Mouse (Mus musculus) intestine, embryonic 14.5 days (tissue): ENCODE data around the gene Cd93. TPM values are rescaled to one million over a fixed set of nuclear protein-coding genes. Genes with fewer than 3 reads are reported as not detected.
A peak's percentile ranks its signal among the peaks of the same experiment; 100 is the strongest.

ENCODE experiments used
- ATAC-seq: fragments of 200-750 bp; cut with Nextera tagmentation; replicated peaks from 2 replicates; pipeline ENCODE4 v1.8.0; 2017; ENCODE audit warnings: low read depth, moderate number of reproducible peaks, moderate TSS enrichment, moderate library complexity; ENCODE audit not compliant: low FRiP score, low TSS enrichment
- DNase-seq: peaks from one replicate; pipeline ENCODE4 v3.0.0-alpha.2; 2018; ENCODE audit warnings: low spot score
- H3K27ac ChIP-seq: fragments of 300-500 bp; sonication (generic); 2 replicates; pipeline ENCODE4 v1.5.1; 2014; ENCODE audit warnings: low read depth, mild to moderate bottlenecking, control low read depth
- H3K27me3 ChIP-seq: fragments of 300-500 bp; sonication (generic); replicated peaks from 2 replicates; pipeline ENCODE4 v1.6.1; 2014; ENCODE audit warnings: low read length, control low read depth; ENCODE audit not compliant: control insufficient read depth, insufficient read depth
- H3K36me3 ChIP-seq: fragments of 300-500 bp; sonication (generic); 2 replicates; pipeline ENCODE4 v1.6.1; 2014; ENCODE audit warnings: low read length, control low read depth; ENCODE audit not compliant: control insufficient read depth, insufficient read depth
- H3K4me1 ChIP-seq: fragments of 300-500 bp; sonication (generic); replicated peaks from 2 replicates; pipeline ENCODE4 v1.6.1; 2014; ENCODE audit warnings: low read length, control low read depth, mixed read lengths; ENCODE audit not compliant: control insufficient read depth, insufficient read depth
- H3K4me2 ChIP-seq: fragments of 300-500 bp; sonication (generic); 2 replicates; pipeline ENCODE4 v1.6.1; 2014; ENCODE audit warnings: low read length
- H3K4me3 ChIP-seq: fragments of 300-500 bp; sonication (generic); 2 replicates; pipeline ENCODE4 v1.5.1; 2014; ENCODE audit warnings: low read depth, low read length, control low read depth, mixed read lengths
- H3K9ac ChIP-seq: fragments of 300-500 bp; sonication (generic); 2 replicates; pipeline ENCODE4 v1.6.1; 2014; ENCODE audit warnings: mild to moderate bottlenecking, low read length
- H3K9me3 ChIP-seq: fragments of 300-500 bp; sonication (generic); 2 replicates; pipeline ENCODE4 v1.6.1; 2016; ENCODE audit warnings: low read length, control low read depth; ENCODE audit not compliant: control insufficient read depth
- WGBS: fragments of 180-500 bp; shearing (Covaris S2); extraction: QIAGEN DNeasy Blood & Tissue Kit; methylation state at CpG from one replicate; pipeline ENCODE4 v1.1.7; 2014; 5-methylcytosine and 5-hydroxymethylcytosine counted together
- polyA plus RNA-seq: library from polyadenylated mRNA; unstranded; fragments of >200 nt; fragmentation: Nextera tagmentation; extraction: Ambion mirVana; gene quantifications from 2 replicates; pipeline ENCODE4 v1.2.1, GENCODE M21; 2014

The Cd93 gene
- 10.4 and 10.6 TPM in 2 replicates for polyA plus RNA-seq

DNA sequence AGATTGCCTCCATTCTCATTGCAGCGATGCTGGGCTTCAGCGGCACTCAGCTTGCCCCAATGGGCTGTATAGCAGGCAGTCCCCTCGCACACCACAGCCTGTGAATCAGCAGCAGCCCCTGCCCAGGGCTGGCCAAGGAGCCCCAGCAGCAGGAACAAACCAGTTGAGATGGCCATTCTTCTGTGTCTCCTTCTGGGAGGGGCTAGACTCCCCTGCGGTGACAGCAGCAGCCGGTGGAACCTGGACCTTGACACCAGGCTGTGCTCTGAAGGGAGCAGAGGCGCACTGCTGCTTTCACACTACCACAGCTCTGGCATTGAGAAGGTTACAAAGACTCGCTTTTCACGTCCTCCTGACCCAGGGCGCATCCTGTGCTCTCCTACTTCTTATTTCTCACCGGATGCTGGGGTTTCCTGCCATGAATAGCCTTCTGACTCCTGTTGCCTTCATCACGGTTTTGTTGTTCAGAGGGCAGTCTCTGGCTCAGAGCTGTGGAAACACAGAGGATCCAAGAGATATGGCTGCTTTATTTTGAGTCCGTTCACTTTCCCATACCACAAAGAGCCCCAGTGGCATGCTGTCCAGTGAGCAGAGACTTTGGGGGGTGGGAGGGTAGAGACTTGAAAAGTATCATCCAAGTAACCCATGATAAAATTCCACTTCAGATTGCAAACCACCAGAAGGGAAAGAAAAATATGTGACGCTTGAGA, at the start of gene Cd93:
Gene Cd93 (minus strand): TSS at position 315 of the 710 bp plus-strand sequence.
- Histone ChIP-seq H3K27ac (peak within 1 kb of the TSS; percentile 38; the same call in 1 of the 2 replicates), H3K9ac (no peak within 1 kb of the TSS), H3K27me3 (no peaks in the 10 kb centered on the region), H3K4me3 (peak within 1 kb of the TSS; percentile 3; the same call in 1 of the 2 replicates), H3K9me3 (no peaks in the 10 kb centered on the region), H3K4me1 (no peaks in the 10 kb centered on the region), H3K36me3 (no peaks in the 10 kb centered on the region), H3K4me2 (no peak within 1 kb of the TSS)
- 48% methylated on average over 13 of the region's 13 CpGs for WGBS
- ATAC-seq (peak; percentile 50; the same call in 1 of the 2 replicates), DNase-seq (no peak)

DNA sequence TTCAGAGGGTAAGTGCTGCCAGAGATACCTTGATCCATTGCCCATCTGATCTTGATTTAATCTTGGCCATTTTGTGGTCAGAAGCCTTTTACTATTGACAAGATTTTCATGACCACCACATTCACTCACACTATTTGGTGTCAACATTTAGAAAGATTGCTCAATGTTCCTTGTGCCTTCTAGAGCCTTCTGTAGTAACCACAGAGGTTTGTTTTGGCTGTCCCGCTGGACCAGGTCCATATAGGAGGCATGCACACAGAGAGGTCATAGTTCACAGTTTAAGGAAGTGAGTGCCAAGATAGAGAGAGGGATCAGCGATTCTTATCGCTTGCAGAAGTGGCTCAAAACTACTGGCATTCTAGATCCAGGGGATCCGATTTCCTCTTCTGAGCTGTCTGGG, 48.7 kb upstream of the Cd93 start:
- DNase-seq (no peak), ATAC-seq (no peak)
- no peak overlapping the region for H3K9ac ChIP-seq
- H3K4me3 ChIP-seq: no peak overlapping the region
- H3K27ac ChIP-seq: no peak overlapping the region
- H3K9me3 ChIP-seq: no peaks in the 10 kb centered on the region
- H3K27me3 ChIP-seq: no peaks in the 10 kb centered on the region
- no peaks in the 10 kb centered on the region for H3K36me3 ChIP-seq
- H3K4me2 ChIP-seq: no peak overlapping the region
- peaks cover 7% of the 10 kb centered on the region; the same call in 1 of the 2 replicates for H3K4me1 ChIP-seq
- WGBS: 67% methylated on average over 4 of the region's 4 CpGs

DNA sequence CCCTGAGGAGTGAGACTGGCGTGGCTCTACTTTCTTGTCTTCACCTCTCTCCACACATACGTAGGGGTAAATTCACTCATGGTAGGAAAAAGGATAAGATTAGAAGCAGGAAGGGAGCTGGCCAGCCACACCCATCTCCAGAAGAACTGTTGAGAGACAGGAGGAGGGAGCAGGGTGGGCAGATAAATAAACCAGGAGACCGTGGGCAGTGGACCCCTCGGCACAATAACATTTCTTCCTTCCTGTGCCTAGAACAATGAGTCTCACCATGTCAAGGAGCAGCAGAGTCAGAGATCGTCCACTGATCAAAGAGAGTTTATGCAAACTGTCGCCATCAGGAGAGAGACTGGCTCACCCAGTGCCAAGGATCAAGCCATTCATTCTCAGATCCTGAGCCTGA, 46.8 kb upstream of the Cd93 start:
- H3K9ac ChIP-seq: no peak overlapping the region
- ATAC-seq: no peak

DNA sequence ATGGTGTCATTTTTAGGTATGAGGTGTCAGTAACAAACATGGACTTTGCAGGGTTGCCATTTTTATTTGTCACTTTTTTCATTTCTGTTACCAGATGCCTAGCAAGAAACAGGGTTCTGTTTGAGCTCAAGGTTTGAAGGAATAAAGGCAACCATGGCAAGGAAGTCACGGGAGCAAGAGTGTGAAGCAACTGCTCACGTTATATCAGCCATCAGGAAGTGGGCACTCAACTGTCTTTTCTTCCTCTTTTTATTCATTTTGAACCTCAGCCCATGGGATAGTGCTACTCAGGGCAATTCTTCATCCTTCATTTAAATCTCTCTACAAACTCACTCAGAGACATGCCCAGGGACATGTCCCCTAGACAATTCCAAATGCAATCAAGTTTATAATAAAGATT, 45.5 kb upstream of the Cd93 start:
- 92% methylated on average over 2 of the region's 2 CpGs for WGBS

More for the DNA sequence above, 46.8 kb upstream of the Cd93 start:
- H3K36me3 ChIP-seq: no peaks in the 10 kb centered on the region
- no peak overlapping the region for H3K4me2 ChIP-seq
- H3K4me3 ChIP-seq: no peak overlapping the region
- H3K4me1 ChIP-seq: peaks cover under 1% of the 10 kb centered on the region; the same call in 1 of the 2 replicates
- H3K27ac ChIP-seq: no peak overlapping the region
- H3K27me3 ChIP-seq: no peaks in the 10 kb centered on the region
- no peak for DNase-seq
- H3K9me3 ChIP-seq: no peaks in the 10 kb centered on the region
- WGBS: 56% methylated on average over 6 of the region's 6 CpGs

DNA sequence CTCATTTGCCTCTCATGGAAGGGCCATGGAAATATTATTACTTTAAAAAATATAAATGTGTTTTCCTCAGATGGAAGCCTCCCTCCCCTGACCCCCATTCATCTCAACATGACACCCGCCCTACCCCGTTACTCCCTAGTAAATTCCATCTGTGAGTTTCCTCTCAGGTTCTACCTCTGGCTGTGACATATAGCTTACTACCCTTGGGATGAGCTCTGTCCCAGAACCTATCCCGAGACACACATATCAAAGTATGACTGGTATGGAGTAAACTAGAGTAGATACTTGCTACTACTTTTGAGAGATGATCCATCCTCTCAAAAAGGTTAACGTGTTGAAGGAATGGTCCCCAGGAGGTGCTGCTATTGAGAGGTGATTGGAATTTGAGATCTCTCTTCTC, 42.2 kb upstream of the Cd93 start:
- ATAC-seq: no peak
- no peaks in the 10 kb centered on the region for H3K9me3 ChIP-seq

More for the DNA sequence above, 45.5 kb upstream of the Cd93 start:
- Histone ChIP-seq H3K4me2 (no peak overlapping the region), H3K4me1 (no peaks in the 10 kb centered on the region), H3K4me3 (no peak overlapping the region), H3K9ac (no peak overlapping the region), H3K27me3 (no peaks in the 10 kb centered on the region), H3K36me3 (no peaks in the 10 kb centered on the region), H3K9me3 (no peaks in the 10 kb centered on the region), H3K27ac (no peak overlapping the region)
- DNase-seq: no peak
- no peak for ATAC-seq

DNA sequence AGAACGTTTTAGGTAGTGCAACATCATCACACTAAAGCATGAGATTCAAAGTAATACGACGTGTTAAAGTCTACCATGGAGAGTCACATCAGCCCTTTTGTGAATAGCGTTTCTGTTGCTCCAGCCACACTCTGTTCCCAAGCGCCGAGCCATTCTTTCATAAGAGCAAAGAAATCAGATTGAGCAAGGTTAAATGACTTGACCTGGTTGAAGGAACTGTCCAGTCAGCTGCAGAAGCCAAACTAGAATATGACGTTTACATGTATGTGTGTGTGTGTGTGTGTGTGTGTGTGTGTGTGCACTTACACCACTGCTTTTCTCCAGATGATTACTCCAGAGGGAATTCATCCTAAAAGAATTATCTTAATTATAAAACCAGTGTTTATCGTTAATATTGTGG, 37.0 kb upstream of the Cd93 start:
- Histone ChIP-seq H3K36me3 (no peaks in the 10 kb centered on the region), H3K4me3 (no peak overlapping the region), H3K4me2 (no peak overlapping the region), H3K9me3 (no peaks in the 10 kb centered on the region), H3K27ac (no peak overlapping the region), H3K9ac (no peak overlapping the region), H3K27me3 (no peaks in the 10 kb centered on the region), H3K4me1 (no peaks in the 10 kb centered on the region)
- DNase-seq (no peak), ATAC-seq (no peak)
- 86% methylated on average over 8 of the region's 8 CpGs for WGBS

More for the DNA sequence above, 42.2 kb upstream of the Cd93 start:
- Histone ChIP-seq H3K4me3 (no peak overlapping the region), H3K27me3 (no peaks in the 10 kb centered on the region), H3K4me1 (no peaks in the 10 kb centered on the region), H3K36me3 (no peaks in the 10 kb centered on the region), H3K9ac (no peak overlapping the region), H3K27ac (no peak overlapping the region), H3K4me2 (no peak overlapping the region)
- no peak for DNase-seq
- 87% methylated on average over 4 of the region's 4 CpGs for WGBS

DNA sequence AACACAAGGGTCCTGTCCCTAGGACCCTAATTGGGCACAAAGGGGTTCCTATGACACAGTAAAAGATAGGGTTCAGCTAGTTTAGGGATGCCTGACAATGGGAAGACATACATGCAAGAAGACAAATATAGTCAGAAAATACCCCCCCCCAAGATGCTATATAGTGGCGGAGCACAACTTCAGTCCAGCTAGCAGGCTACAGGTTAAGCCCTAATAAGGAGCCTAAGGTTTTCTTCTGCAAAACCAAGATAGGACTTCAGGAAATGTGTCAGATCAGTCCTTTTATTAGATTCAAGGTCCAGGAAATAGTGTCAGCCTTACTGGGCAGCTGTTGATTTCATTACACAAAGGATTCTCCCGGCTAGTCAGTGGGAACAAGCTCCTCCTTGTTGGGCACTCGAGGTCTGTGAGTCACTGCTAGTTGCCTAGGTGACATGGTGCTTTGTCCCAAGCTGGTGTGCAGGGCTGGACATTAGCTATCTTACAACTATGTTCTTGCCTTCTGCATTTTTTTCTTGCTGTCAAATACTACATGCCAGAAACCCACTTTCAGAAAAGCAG, 34.9 kb upstream of the Cd93 start:
- H3K36me3 ChIP-seq: no peaks in the 10 kb centered on the region
- H3K27ac ChIP-seq: no peak overlapping the region
- H3K4me2 ChIP-seq: no peak overlapping the region
- no peaks in the 10 kb centered on the region for H3K4me1 ChIP-seq
- H3K4me3 ChIP-seq: no peak overlapping the region
- DNase-seq (no peak), ATAC-seq (0 out of 2 replicates have a peak, but pooled peaks have one; percentile 50)
- H3K27me3 ChIP-seq: no peaks in the 10 kb centered on the region
- no peak overlapping the region for H3K9ac ChIP-seq
- 44% methylated on average over 3 of the region's 3 CpGs for WGBS
- H3K9me3 ChIP-seq: no peaks in the 10 kb centered on the region

DNA sequence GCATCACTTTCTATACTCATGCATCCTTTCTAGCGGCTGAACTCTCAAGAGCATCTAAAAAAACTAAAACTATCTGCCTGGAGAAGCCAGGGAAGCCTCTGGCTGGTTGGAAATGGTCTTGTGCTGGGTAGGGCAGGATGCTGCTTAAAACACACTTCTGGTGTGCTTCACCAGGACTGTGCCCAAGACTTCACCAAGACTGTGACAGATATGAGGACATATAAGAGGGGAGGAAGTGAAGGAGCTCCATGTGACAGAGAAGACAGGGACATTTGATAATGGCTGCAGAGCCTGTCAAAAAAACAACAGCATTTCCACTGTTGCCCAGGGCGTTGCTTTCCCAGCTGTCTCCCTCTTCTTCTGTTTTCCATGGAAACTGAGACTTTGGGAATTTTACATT, 34.0 kb upstream of the Cd93 start:
- DNase-seq: no peak
- no peaks in the 10 kb centered on the region for H3K9me3 ChIP-seq
- H3K4me3 ChIP-seq: no peak overlapping the region
- H3K9ac ChIP-seq: no peak overlapping the region
- H3K27me3 ChIP-seq: no peaks in the 10 kb centered on the region
- H3K36me3 ChIP-seq: no peaks in the 10 kb centered on the region
- ATAC-seq: no peak
- no peak overlapping the region for H3K27ac ChIP-seq
- no peak overlapping the region for H3K4me2 ChIP-seq
- no peaks in the 10 kb centered on the region for H3K4me1 ChIP-seq
- 88% methylated on average over 2 of the region's 2 CpGs for WGBS

DNA sequence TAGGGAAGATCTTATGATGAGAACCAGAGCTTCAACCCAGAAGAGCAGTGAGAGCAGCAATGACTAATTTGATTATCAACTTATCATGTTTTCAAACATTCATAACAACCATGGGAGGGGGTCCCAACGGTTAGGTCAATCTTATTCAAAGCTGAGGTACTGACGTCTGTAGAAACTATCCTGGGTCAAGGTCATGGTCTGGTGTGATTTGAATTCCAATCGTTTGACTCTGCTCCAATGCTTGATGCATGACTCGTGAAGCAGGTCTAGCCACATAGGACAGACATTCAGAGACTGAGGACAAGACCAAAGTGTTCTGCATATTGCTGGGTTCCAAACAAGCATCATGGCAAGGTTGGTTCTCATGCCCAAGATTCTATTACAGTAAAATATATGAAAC, 33.2 kb upstream of the Cd93 start:
- H3K36me3 ChIP-seq: no peaks in the 10 kb centered on the region
- no peak for DNase-seq
- H3K27ac ChIP-seq: no peak overlapping the region
- no peak for ATAC-seq
- no peak overlapping the region for H3K4me3 ChIP-seq
- WGBS: 57% methylated on average over 4 of the region's 4 CpGs
- H3K9ac ChIP-seq: no peak overlapping the region
- 0 out of 2 replicates have a peak, but pooled peaks cover 2% of the 10 kb centered on the region for H3K9me3 ChIP-seq
- H3K4me1 ChIP-seq: no peaks in the 10 kb centered on the region
- no peak overlapping the region for H3K4me2 ChIP-seq
- H3K27me3 ChIP-seq: no peaks in the 10 kb centered on the region
